8 mouse cellular contexts compared by ENCODE assay signal in the genomic region with DNA sequence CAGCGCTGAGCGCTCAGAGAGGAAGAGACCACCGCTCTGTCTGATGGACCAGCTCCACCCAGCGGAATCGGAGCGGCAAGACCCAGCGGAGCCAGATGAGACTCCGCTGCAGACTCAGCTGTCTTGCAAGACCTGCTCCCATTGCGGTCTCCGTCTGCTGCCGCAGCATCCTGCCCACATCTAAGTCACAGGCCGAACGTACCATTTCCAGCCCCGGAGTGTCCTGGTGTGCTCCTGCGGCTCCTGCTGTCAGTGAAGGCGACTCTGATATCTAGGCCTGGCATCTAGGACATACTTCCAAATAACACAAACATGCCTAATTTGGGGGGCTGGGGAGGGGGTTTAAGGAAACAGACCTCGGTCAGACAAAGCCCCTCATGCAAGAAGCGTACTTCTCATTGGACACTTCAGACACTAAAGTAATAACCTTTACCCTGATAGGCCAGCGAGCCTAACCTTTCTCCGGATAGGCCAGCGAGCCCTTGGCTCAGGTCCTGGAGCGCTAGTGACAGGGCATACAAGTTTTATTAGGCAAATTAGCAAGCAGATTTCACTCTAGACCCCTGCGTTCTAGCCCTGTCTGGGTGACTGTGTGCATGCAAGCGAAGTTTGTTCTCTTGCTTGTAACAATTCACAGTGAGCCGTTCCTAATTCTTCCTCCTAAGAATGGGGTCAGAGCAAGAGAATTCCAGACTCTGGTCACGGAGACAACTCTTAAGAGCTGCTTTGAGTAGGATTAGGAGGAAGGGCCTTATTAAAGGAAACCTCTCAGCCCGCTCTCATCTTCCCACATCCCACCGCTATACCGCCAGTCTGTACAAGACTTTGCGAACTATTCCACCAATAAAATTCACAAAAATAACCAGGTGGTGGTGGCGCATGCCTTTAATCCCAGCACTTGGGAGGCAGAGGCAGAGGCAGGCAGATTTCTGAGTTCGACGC. TPM values are rescaled to one million over a fixed set of nuclear protein-coding genes. Genes with fewer than 3 reads are reported as not detected.
DNase-seq lines count a peak whose midpoint lies in the region; ATAC-seq and TF ChIP-seq lines count a peak whose summit lies in the region.

A gene (minus strand): TSS at position 404 of the 942 bp plus-strand sequence.

- H3K4me3 ChIP-seq in ES-Bruce4 (ENCODE audit: low read depth, low read length) = peak within 1 kb of the TSS; percentile 77
- peak within 1 kb of the TSS; percentile 60 for H3K4me3 ChIP-seq in forebrain, embryonic 15.5 days
- peak within 1 kb of the TSS; percentile 96 for H3K4me3 ChIP-seq in lung, adult 2 months (replicated peaks; ENCODE audit: extremely low read depth, low read depth, low read length)

- peak; percentile 82 for DNase-seq in cerebellum, adult 11-12 months
- DNase-seq in heart, postnatal 25 days (ENCODE audit: low spot score) = peak; percentile 83
- DNase-seq in layer of hippocampus, adult 18-20 months (ENCODE audit: low spot score in 2 of 2) = peak; percentile 81 to 95
- peak; percentile 78 for DNase-seq in lung, adult 2 months
- peak; percentile 71 to 78 for DNase-seq in thymus, adult 18-20 months

- peak within 1 kb of the TSS; percentile 74 for H3K4me2 ChIP-seq in forebrain, embryonic 15.5 days (replicated peaks)

- peak; percentile 26 for TF ChIP-seq CTCF in ES-Bruce4 (IDR thresholded peaks at IDR 0.05; ENCODE audit: low read depth, low read length)
- TF ChIP-seq CTCF in lung, adult 2 months (IDR thresholded peaks at IDR 0.05; ENCODE audit: insufficient read depth, low read length) = no peak

- peak within 1 kb of the TSS; percentile 85 for H3K27ac ChIP-seq in ES-Bruce4 (ENCODE audit: insufficient read depth, low read length)
- peak within 1 kb of the TSS; percentile 67 for H3K27ac ChIP-seq in forebrain, embryonic 15.5 days (replicated peaks)

- ATAC-seq in forebrain, embryonic 15.5 days (replicated peaks) = peak; percentile 96
- ATAC-seq in neutrophil, adult 5-6 weeks (ENCODE audit: extremely low read depth, insufficient number of reproducible peaks, low FRiP score, poor library complexity, severe bottlenecking) = peak; percentile 93

- TF ChIP-seq EP300 in ES-Bruce4 (IDR thresholded peaks at IDR 0.05; ENCODE audit: insufficient read depth, low read depth, low read length) = no peak

- H3K9me3 ChIP-seq in ES-Bruce4 (replicated peaks; ENCODE audit: control insufficient read depth, insufficient read depth, low read length, poor library complexity, severe bottlenecking) = no peaks in the 10 kb centered on the region
- no peaks in the 10 kb centered on the region for H3K9me3 ChIP-seq in forebrain, embryonic 15.5 days

- intact Hi-C loops in heart, postnatal 25 days (cut with DNase I) = loop anchor here (5.0 kb wide), 1 partner anchor 56 kb away; a partner anchor contains a TSS

- H3K9ac ChIP-seq in ES-Bruce4 (ENCODE audit: low read depth, poor library complexity, severe bottlenecking) = peak within 1 kb of the TSS; percentile 62
- H3K9ac ChIP-seq in forebrain, embryonic 15.5 days (replicated peaks) = peak within 1 kb of the TSS; percentile 64

- H3K27me3 ChIP-seq in ES-Bruce4 (ENCODE audit: control insufficient read depth, insufficient read depth, low read length, poor library complexity, severe bottlenecking) = no peaks in the 10 kb centered on the region
- no peaks in the 10 kb centered on the region for H3K27me3 ChIP-seq in forebrain, embryonic 15.5 days

- H3K36me3 ChIP-seq in ES-Bruce4 (ENCODE audit: control insufficient read depth, insufficient read depth, low read length, poor library complexity, severe bottlenecking) = no peaks in the 10 kb centered on the region
- H3K36me3 ChIP-seq in forebrain, embryonic 15.5 days = no peaks in the 10 kb centered on the region

- peaks cover 1% of the 10 kb centered on the region for H3K4me1 ChIP-seq in ES-Bruce4 (ENCODE audit: control insufficient read depth, insufficient read depth, low read length)
- H3K4me1 ChIP-seq in forebrain, embryonic 15.5 days = peaks cover 17% of the 10 kb centered on the region
- peaks cover 6% of the 10 kb centered on the region; the same call in 1 of the 2 replicates for H3K4me1 ChIP-seq in lung, adult 2 months (ENCODE audit: control insufficient read depth, insufficient read depth, low read length)

- 10% methylated on average over 33 of the region's 33 CpGs for WGBS in forebrain, embryonic 15.5 days
- 11% methylated on average over 33 of the region's 33 CpGs for WGBS in lung, adult 2 months

- peak; percentile 43 for TF ChIP-seq POLR2A in ES-Bruce4 (IDR thresholded peaks at IDR 0.05; ENCODE audit: insufficient read depth, low read length)
- peak; percentile 45; the same call in 1 of the 2 replicates for TF ChIP-seq POLR2A in lung, adult 2 months (IDR thresholded peaks at IDR 0.05; ENCODE audit: borderline replicate concordance, extremely low read depth, low read depth, low read length)

RNA-seq across cellular contexts. Expression of the gene that starts here (rescaled TPM):
- polyA plus RNA-seq in ES-Bruce4 (2011; ENCODE audit: insufficient read depth, insufficient read length, low read depth, missing spikeins) = 17.6 and 19.0 TPM in 2 replicates
- polyA plus RNA-seq in forebrain, embryonic 15.5 days (2015; fragmentation: Nextera tagmentation; extraction: Ambion mirVana) = 9.2 and 10.6 TPM in 2 replicates
- total RNA-seq in heart, postnatal 25 days (2021) = 10 to 100 TPM in 1 of 2 experiments, 1 to 10 TPM in 1; 9.3 to 10.4 TPM
- 10 to 100 TPM in 1 of 2 experiments, 1 to 10 TPM in 1; 9.9 to 11.1 TPM for total RNA-seq in layer of hippocampus, adult 18-20 months (2021)
- 0.88 and 1.7 TPM in 2 replicates for polyA plus RNA-seq in lung, adult 2 months (2012; rRNA removed)
- 5.4 and 6.1 TPM in 2 replicates for total RNA-seq in neutrophil, adult 5-6 weeks (2017)

Comparison
In these comparisons a context has a peak if more than half of its experiments do, and no peak if none do; other contexts are left out.
1. Peak in every context shown above with its lines: DNase-seq, ATAC-seq, H3K4me3 ChIP-seq and H3K27ac ChIP-seq.